Comparison of ENCODE assay signal across 15 mouse cellular contexts in the genomic region with DNA sequence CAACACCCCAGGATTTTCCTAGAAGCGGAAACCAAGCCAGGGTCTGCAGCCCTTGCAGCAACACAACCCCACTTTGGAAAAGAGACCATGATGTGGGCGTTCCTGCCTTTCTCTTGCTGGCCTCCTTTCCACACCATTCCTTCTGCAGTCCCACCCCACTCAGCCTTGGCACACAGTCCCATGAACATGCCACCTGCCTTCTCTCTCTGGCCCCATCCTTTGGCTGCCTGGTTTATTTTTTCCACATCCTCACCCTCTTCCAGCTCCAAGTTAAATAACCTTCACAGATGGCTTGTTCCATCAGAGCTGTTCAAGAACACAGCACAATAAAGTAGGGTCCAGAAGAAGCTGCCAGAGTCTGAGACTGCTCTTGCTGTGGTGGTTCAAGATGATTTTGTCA. TPM values are rescaled to one million over a fixed set of nuclear protein-coding genes. Genes with fewer than 3 reads are reported as not detected.
DNase-seq lines count a peak whose midpoint lies in the region; ATAC-seq lines count a peak whose summit lies in the region.
"Had no signal": no experiment of that assay in that cellular context is flagged by ENCODE, and none has a peak within 500 bp of the region (broad histone marks: within the 10 kb centered on the region; RNA-seq: fewer than 3 reads in every experiment).

No protein-coding gene starts in this region.

- peaks cover 40% of the 10 kb centered on the region for H3K4me1 ChIP-seq in heart, embryonic 12.5 days (replicated peaks)
- H3K4me1 ChIP-seq in limb, embryonic 15.5 days, result peaks cover 21% of the 10 kb centered on the region; the same call in 1 of the 2 replicates
- peaks cover 11% of the 10 kb centered on the region; the same call in 1 of the 2 replicates for H3K4me1 ChIP-seq in limb, embryonic 10.5 days
- H3K4me1 ChIP-seq in neural tube, embryonic 15.5 days, result no peaks in the 10 kb centered on the region
- H3K4me1 ChIP-seq in forebrain, embryonic 14.5 days (ENCODE audit: control insufficient read depth, insufficient read depth, low read length), result no peaks in the 10 kb centered on the region
- H3K4me1 ChIP-seq: hindbrain, embryonic 13.5 days; midbrain, embryonic 12.5 days; neural tube, embryonic 12.5 days had no signal

- no peak for ATAC-seq in heart, embryonic 12.5 days (ENCODE audit: insufficient number of reproducible peaks, low FRiP score)
- ATAC-seq in limb, embryonic 15.5 days (ENCODE audit: insufficient number of reproducible peaks, low FRiP score, low TSS enrichment, low read depth), result no peak
- ATAC-seq in neural tube, embryonic 15.5 days (ENCODE audit: low FRiP score), result no peak
- no peak for ATAC-seq in forebrain, embryonic 14.5 days
- ATAC-seq: forebrain, embryonic 16.5 days had no signal

- H3K4me2 ChIP-seq in heart, embryonic 12.5 days, result no peak overlapping the region
- no peak overlapping the region for H3K4me2 ChIP-seq in limb, embryonic 15.5 days
- H3K4me2 ChIP-seq in neural tube, embryonic 15.5 days, result no peak overlapping the region
- no peak overlapping the region for H3K4me2 ChIP-seq in forebrain, embryonic 14.5 days (ENCODE audit: low read length)
- H3K4me2 ChIP-seq: hindbrain, embryonic 13.5 days; limb, embryonic 12.5 days; lung, embryonic 14.5 days; midbrain, embryonic 12.5 days; neural tube, embryonic 12.5 days had no signal

- H3K9ac ChIP-seq in heart, embryonic 12.5 days, result no peak overlapping the region
- no peak overlapping the region for H3K9ac ChIP-seq in limb, embryonic 15.5 days
- H3K9ac ChIP-seq in neural tube, embryonic 15.5 days (replicated peaks), result no peak overlapping the region
- H3K9ac ChIP-seq in forebrain, embryonic 14.5 days (ENCODE audit: low read length), result no peak overlapping the region
- H3K9ac ChIP-seq: hindbrain, embryonic 13.5 days; limb, embryonic 12.5 days; lung, embryonic 14.5 days; midbrain, embryonic 12.5 days; neural tube, embryonic 12.5 days had no signal

- DNase-seq in heart, adult 11 months, result peak; percentile 93
- DNase-seq in limb, embryonic 10.5 days (ENCODE audit: low spot score), result no peak
- peak; percentile 54 for DNase-seq in layer of hippocampus, adult 9-11 months
- peak; percentile 84 for DNase-seq in telencephalon, adult 2 months (ENCODE audit: low read depth, low spot score)
- DNase-seq in forebrain, embryonic 14.5 days (ENCODE audit: low spot score), result no peak
- DNase-seq: adrenal gland, adult 2 months; lung, embryonic 14.5 days had no signal

- H3K9me3 ChIP-seq in heart, embryonic 12.5 days (replicated peaks), result no peaks in the 10 kb centered on the region
- no peaks in the 10 kb centered on the region for H3K9me3 ChIP-seq in limb, embryonic 15.5 days
- no peaks in the 10 kb centered on the region for H3K9me3 ChIP-seq in limb, embryonic 10.5 days (replicated peaks)
- H3K9me3 ChIP-seq in neural tube, embryonic 15.5 days (replicated peaks), result no peaks in the 10 kb centered on the region
- H3K9me3 ChIP-seq in forebrain, embryonic 14.5 days (replicated peaks; ENCODE audit: control insufficient read depth, low read length), result no peaks in the 10 kb centered on the region
- H3K9me3 ChIP-seq: hindbrain, embryonic 13.5 days; limb, embryonic 12.5 days; midbrain, embryonic 12.5 days; neural tube, embryonic 12.5 days had no signal

- no peak overlapping the region for H3K27ac ChIP-seq in heart, embryonic 12.5 days (ENCODE audit: poor library complexity, severe bottlenecking)
- H3K27ac ChIP-seq in limb, embryonic 15.5 days, result peak overlapping the region; percentile 54; the same call in 1 of the 2 replicates
- H3K27ac ChIP-seq in limb, embryonic 10.5 days, result no peak overlapping the region
- no peak overlapping the region for H3K27ac ChIP-seq in neural tube, embryonic 15.5 days (replicated peaks)
- H3K27ac ChIP-seq in forebrain, embryonic 14.5 days (ENCODE audit: low read depth, low read length), result no peak overlapping the region
- H3K27ac ChIP-seq: hindbrain, embryonic 13.5 days; limb, embryonic 12.5 days; midbrain, embryonic 12.5 days; neural tube, embryonic 12.5 days had no signal

- H3K4me3 ChIP-seq in heart, embryonic 12.5 days, result no peak overlapping the region
- H3K4me3 ChIP-seq in limb, embryonic 15.5 days, result no peak overlapping the region
- no peak overlapping the region for H3K4me3 ChIP-seq in limb, embryonic 10.5 days
- H3K4me3 ChIP-seq in neural tube, embryonic 15.5 days (replicated peaks), result no peak overlapping the region
- no peak overlapping the region for H3K4me3 ChIP-seq in forebrain, embryonic 14.5 days (ENCODE audit: low read depth, low read length)
- H3K4me3 ChIP-seq: hindbrain, embryonic 13.5 days; limb, embryonic 12.5 days; midbrain, embryonic 12.5 days; neural tube, embryonic 12.5 days had no signal

- H3K36me3 ChIP-seq in heart, embryonic 12.5 days, result no peaks in the 10 kb centered on the region
- no peaks in the 10 kb centered on the region for H3K36me3 ChIP-seq in limb, embryonic 15.5 days
- peaks cover 5% of the 10 kb centered on the region; the same call in 1 of the 2 replicates for H3K36me3 ChIP-seq in limb, embryonic 10.5 days
- H3K36me3 ChIP-seq in neural tube, embryonic 15.5 days, result no peaks in the 10 kb centered on the region
- no peaks in the 10 kb centered on the region for H3K36me3 ChIP-seq in forebrain, embryonic 14.5 days (ENCODE audit: control insufficient read depth, insufficient read depth, low read length)
- H3K36me3 ChIP-seq: midbrain, embryonic 12.5 days; neural tube, embryonic 12.5 days had no signal

- 86% methylated on average over 2 of the region's 2 CpGs for WGBS in heart, embryonic 12.5 days
- WGBS in limb, embryonic 15.5 days, result 91% methylated on average over 2 of the region's 2 CpGs
- 93% methylated on average over 2 of the region's 2 CpGs for WGBS in limb, embryonic 10.5 days
- 91% methylated on average over 2 of the region's 2 CpGs for WGBS in neural tube, embryonic 15.5 days
- 89% methylated on average over 2 of the region's 2 CpGs for WGBS in forebrain, embryonic 14.5 days

- no peaks in the 10 kb centered on the region for H3K27me3 ChIP-seq in heart, embryonic 12.5 days (replicated peaks)
- no peaks in the 10 kb centered on the region for H3K27me3 ChIP-seq in limb, embryonic 15.5 days
- no peaks in the 10 kb centered on the region for H3K27me3 ChIP-seq in limb, embryonic 10.5 days (ENCODE audit: low read depth, poor library complexity, severe bottlenecking)
- H3K27me3 ChIP-seq in neural tube, embryonic 15.5 days (replicated peaks), result no peaks in the 10 kb centered on the region
- no peaks in the 10 kb centered on the region for H3K27me3 ChIP-seq in forebrain, embryonic 14.5 days (replicated peaks; ENCODE audit: control insufficient read depth, insufficient read depth, low read length)
- H3K27me3 ChIP-seq: hindbrain, embryonic 13.5 days; limb, embryonic 12.5 days; midbrain, embryonic 12.5 days; neural tube, embryonic 12.5 days had no signal

RNA-seq across cellular contexts. Expression of a gene that starts 50.0 kb away (rescaled TPM):
- 13.3 and 13.8 TPM in 2 replicates for polyA plus RNA-seq in heart, embryonic 12.5 days (2016; fragmentation: Nextera tagmentation; extraction: Ambion mirVana)
- 17.2 and 21.2 TPM in 2 replicates for polyA plus RNA-seq in limb, embryonic 15.5 days (2015; fragmentation: Nextera tagmentation; extraction: Ambion mirVana)
- polyA plus RNA-seq in limb, embryonic 10.5 days (2016; fragmentation: Nextera tagmentation; extraction: Ambion mirVana), result 0.99 and 3.5 TPM in 2 replicates
- polyA plus RNA-seq in neural tube, embryonic 15.5 days (2015; fragmentation: Nextera tagmentation; extraction: Ambion mirVana), result 5.3 and 10.7 TPM in 2 replicates
- polyA plus RNA-seq in forebrain, embryonic 14.5 days (2014; fragmentation: Nextera tagmentation; extraction: Ambion mirVana), result 1.3 and 2.0 TPM in 2 replicates

RNA-seq across cellular contexts. Expression of a gene that starts 59.3 kb away (rescaled TPM):
- 19.4 and 20.5 TPM in 2 replicates for polyA plus RNA-seq in heart, embryonic 12.5 days (2016; fragmentation: Nextera tagmentation; extraction: Ambion mirVana)
- polyA plus RNA-seq in limb, embryonic 15.5 days (2015; fragmentation: Nextera tagmentation; extraction: Ambion mirVana), result 22.5 and 23.3 TPM in 2 replicates
- 38.0 and 39.9 TPM in 2 replicates for polyA plus RNA-seq in limb, embryonic 10.5 days (2016; fragmentation: Nextera tagmentation; extraction: Ambion mirVana)
- 12.6 and 15.4 TPM in 2 replicates for polyA plus RNA-seq in neural tube, embryonic 15.5 days (2015; fragmentation: Nextera tagmentation; extraction: Ambion mirVana)
- polyA plus RNA-seq in forebrain, embryonic 14.5 days (2014; fragmentation: Nextera tagmentation; extraction: Ambion mirVana), result 24.3 and 24.6 TPM in 2 replicates

Comparison
In these comparisons a context has a peak if more than half of its experiments do, and no peak if none do; other contexts are left out.
1. DNase-seq: peak in heart, adult 11 months (single experiment), layer of hippocampus, adult 9-11 months (single experiment) and telencephalon, adult 2 months (single experiment); none in limb, embryonic 10.5 days (single experiment) and forebrain, embryonic 14.5 days (single experiment).